Mouse (Mus musculus) MEL-GATA-1-ER (cell line): ENCODE measurements around the gene Spaca4.
A peak's percentile ranks its signal among the peaks of the same experiment; 100 is the strongest.

Source experiments
- DNase-seq: peaks from one replicate; pipeline ENCODE4 v3.0.0-alpha.2; 2012; ENCODE audit warnings: low read depth; ENCODE audit errors: extremely low read depth

Gene Spaca4

DNA sequence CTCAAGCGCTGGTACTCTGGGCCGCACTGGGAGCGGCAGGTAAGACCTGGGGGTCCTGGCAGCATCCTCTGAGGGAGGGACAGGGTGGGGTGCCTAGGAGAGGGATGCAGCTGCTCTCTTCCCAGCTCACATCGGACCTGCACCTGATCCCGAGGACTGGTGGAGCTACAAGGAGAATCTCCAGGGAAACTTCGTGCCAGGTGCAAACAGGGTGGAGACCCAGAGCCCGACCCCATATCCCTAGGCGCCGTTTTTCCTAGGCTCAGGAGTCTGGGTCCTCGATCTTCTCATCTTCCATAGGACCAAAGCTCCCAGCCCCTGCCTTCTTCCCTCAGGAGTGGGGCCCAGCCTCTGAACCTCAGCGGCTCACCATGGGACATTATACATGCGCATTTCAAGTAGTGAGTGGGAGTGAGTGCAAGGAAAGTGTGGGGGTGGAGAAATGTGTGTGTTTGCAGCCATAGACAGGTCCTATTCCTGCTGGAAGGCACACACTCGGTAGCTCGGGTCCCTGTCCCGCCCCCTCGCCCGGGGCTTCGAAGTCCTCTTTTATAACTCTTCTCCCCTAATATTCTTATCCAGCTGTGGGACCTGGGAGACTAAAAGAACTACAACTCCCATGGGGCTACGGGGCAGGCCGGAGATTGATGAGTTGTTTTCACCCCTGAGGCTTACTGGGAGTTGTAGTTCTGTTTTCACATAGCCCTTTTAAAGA lies 25.2 kb downstream of the Spaca4 start:
- peak; percentile 63 for DNase-seq

DNA sequence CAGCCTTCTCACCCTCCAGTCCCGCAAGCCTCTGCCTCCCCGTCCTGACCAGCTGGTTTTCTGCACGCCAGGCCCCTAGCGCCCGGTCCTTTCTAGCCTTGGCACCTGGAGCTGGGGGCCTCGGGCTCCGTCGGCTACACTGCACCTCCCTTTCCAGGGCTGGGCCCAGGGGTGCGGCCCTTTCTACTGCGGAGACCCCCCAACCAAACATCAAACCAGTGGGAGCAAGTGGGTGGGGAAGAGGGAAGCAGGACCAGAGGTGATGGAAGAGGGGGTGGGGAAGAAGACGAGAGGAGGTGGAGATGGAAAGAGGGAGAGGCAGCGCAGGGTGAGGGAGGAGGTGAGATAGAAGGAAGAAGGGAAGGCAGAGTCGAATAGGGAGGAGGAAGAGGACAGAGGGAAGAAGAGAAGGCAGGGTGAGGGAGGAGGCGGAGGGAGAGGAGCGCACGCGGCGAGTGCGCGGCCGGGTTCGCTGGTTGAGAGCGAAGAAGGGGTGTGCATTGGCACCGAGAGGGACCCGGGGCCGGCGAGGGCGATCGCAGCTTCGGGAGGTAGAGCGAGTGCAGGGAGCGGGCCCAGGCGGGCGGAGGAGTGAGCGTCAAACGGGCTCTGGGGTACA lies 26.0 kb downstream of the Spaca4 start, which contains the start of gene Car11:
Gene Car11, plus strand, starts transcription at position 321 of the 619 bp plus-strand sequence.
- no peak for DNase-seq

DNA sequence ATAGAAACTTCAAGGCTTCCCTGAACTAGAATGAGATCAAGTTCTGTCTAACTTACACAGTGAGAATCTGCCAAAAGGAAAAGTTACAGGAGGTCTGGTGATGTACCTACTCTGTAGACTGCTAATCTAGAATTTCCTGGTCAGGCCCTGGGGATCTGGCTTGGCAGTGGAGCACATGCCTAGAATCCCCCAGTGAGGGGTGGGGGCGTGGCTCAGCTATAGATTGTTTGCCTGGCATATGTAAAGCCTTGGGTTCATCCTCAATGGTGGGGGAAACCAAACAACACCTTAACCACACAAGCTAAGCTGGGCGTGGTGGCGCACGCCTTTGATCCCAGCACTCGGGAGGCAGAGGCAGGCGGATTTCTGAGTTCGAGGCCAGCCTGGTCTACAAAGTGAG lies 27.7 kb downstream of the Spaca4 start:
- no peak for DNase-seq

DNA sequence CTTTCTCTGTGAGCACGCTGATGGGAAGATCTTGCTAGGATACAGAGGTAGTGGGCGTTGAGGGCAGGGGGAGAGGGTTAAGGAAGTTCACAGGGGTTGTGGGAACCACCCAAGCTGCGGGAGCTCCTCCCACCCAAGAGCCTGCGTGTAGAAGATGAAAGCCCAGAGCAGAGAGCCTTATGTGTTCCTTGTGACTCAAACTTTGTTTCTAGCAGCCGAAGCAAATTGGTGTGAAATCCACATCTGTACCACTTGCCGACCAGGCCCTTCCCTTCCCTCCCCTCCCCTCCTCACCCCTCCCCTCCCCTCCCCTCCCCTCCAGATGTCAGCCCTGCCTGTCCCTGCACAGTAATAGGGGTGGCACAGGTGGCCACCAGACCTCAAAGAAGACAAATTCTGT lies 30.5 kb downstream of the Spaca4 start:
- no peak for DNase-seq

DNA sequence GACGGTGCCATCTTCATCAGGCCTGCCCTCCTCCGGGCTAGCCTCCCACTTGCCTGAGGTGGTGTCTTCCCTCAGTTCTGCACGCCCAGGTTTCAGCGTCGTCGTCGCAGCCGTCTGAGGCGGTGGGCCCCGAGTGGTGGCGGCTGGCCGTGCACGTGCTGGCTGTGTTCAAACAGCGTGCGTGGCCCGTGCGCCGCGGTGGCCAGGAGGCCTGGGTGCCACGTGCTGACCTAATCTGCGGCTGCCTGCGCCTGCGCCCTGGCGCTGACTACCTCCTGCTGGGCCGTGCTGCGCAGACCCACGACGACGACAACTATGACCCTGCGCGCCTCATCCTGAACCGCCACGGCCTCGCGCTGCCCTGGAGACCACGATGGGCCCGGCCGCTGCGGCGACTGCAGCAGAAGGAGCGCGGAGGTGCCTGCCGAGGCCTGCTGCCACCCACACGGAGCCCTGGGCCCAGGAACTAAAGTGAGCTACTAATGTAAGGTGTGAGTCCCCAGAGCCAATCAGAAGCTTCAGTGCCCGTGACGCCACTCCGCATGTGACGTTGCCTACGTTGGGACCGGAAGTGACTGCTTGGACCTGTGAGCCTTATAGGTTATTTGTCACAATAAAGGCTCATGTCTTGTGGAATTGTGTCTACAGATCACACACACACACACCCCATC lies 31.6 kb downstream of the Spaca4 start, which contains the start of gene Sec1:
Gene Sec1, minus strand, starts transcription at position 482 of the 671 bp plus-strand sequence.
- no peak for DNase-seq

DNA sequence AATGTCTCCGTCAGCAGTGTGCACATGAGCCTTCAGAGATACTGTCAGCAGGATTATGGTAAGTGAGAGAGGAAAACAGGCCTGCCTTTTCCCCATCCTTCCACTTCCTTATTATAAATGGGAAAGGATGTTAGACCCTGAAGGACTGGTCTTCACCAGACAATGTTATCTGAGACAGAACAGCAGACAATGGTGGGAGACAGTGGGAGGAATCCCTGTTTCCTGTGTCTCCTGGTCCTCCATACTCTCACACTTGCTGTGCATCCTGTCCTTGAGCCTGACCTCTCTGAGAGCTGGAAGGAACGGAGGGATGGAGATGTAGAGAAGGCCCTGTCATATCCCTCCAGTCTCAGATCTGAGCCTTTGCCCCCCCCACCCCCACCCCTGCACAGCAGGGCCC lies 33.2 kb downstream of the Spaca4 start:
- no peak for DNase-seq

DNA sequence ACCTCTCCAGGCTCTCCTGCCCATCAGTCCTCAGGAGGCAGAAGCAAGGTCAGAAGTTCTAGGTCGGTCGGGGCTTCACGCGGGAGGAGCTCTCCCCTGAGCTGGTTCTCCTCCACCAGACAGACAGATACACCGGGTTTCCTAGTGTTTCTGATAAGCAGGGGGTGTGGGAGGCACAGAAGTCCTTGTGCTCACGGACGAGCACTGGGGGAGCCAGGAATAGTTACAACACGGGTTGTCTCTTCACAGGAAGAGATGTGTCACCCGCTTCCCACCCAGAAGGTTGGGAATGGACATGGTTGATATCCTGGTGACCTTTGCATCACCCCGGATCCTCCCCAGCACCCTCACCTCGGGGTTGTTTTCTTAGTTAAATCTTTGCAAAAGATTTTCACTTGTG lies 35.8 kb downstream of the Spaca4 start:
- no peak for DNase-seq

DNA sequence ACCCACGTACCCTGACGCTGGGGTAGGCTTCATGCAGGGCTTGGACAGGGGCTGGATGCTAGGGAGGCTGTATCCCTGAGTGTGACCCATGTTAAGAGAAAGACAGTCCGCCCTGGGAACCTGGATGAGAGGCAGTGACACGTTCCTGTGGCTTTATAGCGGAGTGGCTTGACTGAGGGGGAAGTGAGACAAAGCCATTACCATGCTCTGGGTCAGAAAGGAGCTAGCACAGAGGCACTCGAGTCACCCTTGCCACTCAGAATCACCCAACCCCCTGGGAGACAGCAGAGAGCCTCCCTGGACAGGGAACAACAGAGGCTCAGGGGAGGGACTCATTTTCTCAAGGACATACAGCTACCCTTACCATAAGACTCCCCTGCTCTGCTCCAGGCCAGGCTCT lies 36.5 kb downstream of the Spaca4 start:
- no peak for DNase-seq

DNA sequence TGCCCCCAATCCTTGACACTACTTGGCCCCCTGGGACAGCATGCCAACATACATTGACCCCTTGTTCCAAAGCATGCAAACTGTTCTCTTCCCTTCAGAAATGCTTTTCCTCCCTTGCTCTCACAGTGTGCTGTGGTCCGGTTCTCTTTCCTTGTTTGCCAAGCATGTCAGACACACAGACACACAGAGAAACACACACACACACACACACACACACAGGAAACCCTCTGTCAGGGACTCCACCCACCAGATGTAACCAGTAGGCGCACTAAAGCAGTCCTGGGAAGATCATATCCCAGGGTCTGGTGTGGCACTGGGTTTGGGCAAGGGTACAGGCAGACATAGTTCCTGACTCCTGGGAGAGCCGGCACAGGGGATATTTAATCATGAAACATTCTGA lies 38.8 kb downstream of the Spaca4 start:
- no peak for DNase-seq

DNA sequence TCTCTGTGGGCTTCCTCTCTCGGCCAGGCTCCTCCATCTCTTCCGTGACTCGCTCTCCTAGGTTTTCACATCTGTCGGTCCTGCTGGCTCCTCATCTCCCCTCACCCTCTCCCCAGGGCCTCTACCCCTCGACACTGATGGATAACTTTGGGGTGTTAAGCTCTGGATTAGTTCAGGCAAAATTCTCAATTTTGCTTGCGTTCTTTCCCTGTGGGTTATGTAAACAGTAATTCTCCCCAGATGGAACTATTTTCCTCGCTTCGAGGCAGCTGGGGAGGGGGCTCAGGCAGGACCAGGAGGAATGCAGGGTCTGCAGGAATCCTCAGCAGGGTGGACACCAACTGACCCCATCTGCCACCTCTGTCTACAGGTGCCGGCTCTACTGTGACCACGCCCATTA lies 39.8 kb downstream of the Spaca4 start:
- DNase-seq, result no peak

DNA sequence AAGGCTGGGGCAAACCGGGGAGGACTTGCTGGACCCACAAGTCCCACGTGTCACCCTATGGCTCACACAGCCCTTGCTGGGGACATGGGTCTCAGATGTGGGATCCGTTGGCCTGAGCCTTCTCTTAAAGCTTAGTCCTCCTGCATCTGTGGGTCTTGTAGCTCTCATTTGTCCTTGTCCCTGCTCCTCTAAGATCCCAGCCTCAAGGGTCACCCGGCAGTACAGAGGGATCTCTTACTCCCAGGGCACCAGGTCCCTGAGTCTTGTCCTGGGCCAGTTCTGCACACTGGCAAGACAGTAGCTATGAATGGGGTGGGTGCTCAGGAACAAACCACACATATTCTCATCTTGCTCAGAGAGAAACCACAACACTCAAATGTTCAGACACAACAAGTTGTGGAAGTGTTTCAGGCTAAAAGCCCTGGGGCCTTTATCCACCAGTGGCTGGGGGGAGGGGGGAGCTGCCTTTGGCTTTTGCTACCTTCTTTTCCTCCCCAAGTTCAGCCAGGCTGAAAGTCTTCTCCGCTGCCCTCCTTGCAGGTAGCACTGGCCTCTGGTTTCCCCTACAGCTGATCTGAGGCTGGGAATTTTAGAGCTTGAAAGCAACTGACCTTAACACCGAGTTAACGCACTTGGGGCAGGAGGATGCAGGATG lies 42.1 kb downstream of the Spaca4 start, which contains the start of gene Ntn5:
Gene Ntn5, plus strand, starts transcription at position 627 of the 655 bp plus-strand sequence.
- no peak for DNase-seq

DNA sequence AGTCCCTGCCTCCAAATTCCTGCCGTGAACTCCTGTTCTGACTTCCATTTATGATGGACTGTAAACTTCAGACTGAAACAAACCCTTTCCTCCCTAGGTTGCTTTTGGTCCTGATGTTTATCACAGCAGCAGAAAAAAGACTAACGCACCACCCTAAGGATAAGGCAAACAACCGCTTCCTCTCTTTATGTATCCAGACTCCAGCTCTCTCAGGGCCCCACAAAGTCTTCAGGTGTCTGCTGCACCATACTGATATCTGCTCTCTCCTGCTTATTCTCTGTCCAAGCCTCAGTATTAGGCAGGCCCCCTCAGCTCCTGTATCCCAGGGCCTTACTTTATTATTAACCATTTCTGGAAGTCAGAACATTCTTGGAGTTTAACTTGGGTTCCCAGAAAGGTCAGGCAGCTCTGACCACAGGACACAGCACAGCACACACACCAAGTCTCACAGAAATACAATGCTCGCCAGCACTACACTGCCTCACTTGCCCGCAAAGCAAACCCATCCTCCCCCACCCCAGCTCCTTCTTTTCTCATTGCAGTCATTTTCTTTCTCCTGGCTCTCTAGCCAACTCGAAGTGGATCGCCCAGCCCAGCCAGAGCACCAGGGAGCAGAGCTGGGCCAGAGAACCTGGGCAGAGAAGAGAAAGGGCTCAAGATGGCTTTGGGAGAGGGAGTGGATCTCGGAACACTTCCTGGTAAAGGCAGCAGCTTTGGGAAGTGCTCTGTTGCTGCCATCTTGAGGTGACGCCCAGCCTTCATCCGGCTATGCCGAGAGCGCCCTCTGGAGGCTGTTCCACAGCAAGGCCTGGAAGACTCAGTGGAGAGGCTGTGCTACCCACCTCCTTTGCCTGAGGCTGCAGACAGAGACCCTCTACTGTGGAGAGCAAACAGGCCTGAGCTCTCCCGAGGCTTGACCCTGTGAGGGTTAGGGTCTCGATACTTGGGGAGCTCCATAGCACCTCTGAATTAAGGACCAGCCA lies 43.2 kb downstream of the Spaca4 start:
- peak; percentile 66 for DNase-seq

DNA sequence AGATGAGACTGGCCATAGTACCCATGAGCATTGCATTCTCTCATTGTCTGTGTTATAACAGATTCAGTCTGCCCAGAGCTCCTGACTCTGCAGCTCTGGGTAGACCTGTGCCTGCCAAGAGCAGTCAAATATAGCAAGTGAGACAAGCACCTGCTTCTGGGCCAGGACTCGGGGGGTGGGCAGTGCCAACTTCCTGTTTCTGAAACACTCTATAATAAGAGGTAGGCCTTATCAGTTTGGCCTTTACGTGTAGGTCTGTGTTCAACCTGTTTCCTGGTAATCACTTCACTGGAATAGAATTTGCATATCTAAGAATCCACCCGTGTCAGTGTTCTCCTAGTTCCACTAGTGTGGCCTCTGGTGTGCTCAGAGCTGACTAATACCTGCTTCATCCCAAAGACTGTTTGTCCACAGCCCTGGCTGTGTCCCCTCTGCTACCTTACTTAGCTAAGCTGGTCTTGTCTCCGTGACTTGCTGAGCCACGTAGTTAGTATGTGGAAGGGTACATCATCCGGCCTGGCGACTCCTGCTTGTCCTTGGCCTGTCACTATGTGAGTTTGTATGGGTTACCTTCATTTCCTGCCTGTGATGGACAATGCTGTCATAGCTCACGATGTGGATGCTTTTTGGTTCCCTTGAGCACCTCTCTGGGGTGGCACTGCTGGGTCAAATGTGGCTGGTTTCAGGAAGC lies 44.4 kb downstream of the Spaca4 start:
- DNase-seq, result peak; percentile 73

DNA sequence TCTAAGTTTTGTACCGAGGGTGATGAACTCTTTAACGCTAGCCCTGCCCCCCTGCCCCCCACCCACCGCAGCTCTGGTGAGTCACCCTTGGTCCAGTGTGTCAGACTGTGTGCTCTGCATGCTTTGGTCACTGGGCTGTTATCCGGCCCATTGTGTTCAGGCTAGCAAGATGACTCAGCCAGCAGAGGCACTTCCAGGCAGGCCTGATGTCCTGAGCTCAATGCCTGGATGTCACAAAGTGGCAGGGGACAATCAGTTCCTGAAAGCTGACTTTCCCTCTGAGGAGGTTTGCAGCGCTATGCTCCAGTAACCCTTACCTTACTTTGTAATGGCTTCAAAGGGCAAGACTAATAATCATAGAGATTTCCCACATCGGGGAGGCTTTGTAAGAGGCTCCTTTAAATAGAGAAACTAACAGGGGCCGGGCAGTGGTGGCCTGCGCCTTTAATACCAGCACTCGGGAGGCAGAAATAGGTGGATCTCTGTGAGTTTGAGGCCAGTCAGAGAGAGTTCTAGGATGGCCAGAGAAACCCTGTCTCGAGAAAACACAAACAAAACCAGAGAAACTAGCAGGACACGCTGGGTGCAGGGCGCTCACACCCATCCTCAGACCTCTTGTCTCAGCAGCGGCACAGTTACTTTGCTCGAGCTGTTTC lies 45.5 kb downstream of the Spaca4 start:
- DNase-seq, result no peak

DNA sequence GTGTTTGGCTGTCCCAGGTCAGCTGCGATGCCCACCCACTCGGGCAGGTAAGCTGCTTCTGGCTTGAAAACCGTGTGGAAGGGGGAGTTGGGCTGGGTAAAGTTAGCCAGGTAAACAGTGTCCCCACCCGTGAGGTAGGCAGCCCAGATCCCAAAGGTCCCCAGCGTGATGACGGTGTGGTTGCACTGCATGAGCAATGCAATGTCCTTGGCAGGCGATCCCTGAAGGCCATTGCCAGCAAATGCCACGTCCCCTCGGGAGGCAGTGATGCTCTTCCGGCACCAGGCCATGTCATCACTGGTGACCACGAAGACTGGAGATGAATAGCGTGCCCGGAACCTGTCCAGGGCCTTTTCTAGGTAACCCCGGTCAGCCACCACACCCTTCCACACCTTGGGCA lies 47.1 kb downstream of the Spaca4 start:
- DNase-seq, result no peak

DNA sequence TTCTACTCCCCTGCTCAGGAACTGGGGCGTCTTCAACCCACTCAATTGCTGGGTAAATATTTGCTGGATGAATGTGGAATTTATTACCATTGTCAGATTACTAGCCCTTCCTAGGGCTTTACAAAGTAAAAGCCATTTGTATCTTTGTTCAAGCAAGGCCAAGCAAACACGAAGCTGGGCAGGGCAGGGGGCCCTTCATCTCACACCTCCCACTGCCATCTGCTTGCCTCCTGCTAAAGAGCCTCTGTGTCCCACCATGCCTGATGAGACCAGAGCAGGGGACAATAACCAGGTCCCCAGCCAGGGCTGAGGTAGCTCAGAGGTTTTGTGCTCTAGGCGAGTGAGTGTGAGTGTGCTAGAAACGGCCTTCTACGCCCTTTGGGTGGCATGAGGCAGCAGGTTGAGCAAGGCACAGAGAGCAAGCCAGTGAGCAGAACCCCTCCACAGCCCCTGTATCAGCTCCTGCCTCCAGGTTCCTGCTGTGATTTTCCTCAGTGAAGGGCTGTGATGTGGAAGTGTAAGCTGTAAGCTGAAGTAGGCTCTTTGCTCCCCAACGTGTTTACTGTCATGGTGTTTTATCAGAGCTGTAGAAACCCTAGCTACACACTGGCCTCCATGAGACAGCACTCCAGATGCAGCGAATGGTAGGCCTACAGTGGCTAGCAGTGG lies 47.9 kb downstream of the Spaca4 start:
- DNase-seq, result no peak
